Mouse (Mus musculus) embryo, embryonic 10.5 days (tissue): Measurements from ENCODE around the gene Ccdc170.

Experiments
- DNase-seq: peaks from one replicate; pipeline ENCODE4 v3.0.0-alpha.2; 2015; ENCODE audit warnings: low spot score

Gene Ccdc170

GRCm38 (mm10) chr10:4520394-4521102, 38.2 kb downstream of the Ccdc170 start:
- DNase-seq, result no peak

- no peak for DNase-seq
Observed at GRCm38 (mm10) chr10:4522116-4522515, 39.8 kb downstream of the Ccdc170 start.

GRCm38 (mm10) chr10:4523078-4523477, 40.8 kb downstream of the Ccdc170 start:
- DNase-seq, result no peak

- DNase-seq, result peak; percentile 74
Observed at GRCm38 (mm10) chr10:4528043-4528442, 45.7 kb downstream of the Ccdc170 start.

- no peak for DNase-seq
Observed at GRCm38 (mm10) chr10:4530638-4531235, 48.4 kb downstream of the Ccdc170 start.

- no peak for DNase-seq
Observed at GRCm38 (mm10) chr10:4531933-4532332, 49.6 kb downstream of the Ccdc170 start.

GRCm38 (mm10) chr10:4532731-4533130, 50.4 kb downstream of the Ccdc170 start:
- no peak for DNase-seq

GRCm38 (mm10) chr10:4533873-4534272, 51.6 kb downstream of the Ccdc170 start:
- DNase-seq, result no peak

- DNase-seq, result peak; percentile 20
Observed at GRCm38 (mm10) chr10:4545550-4545949, 63.2 kb downstream of the Ccdc170 start.

- peak; percentile 46 for DNase-seq
Observed at GRCm38 (mm10) chr10:4553442-4554119, 71.3 kb downstream of the Ccdc170 start.

- DNase-seq, result no peak
Observed at GRCm38 (mm10) chr10:4556842-4557377, 74.6 kb downstream of the Ccdc170 start.

- DNase-seq, result peak; percentile 10
Observed at GRCm38 (mm10) chr10:4559132-4559531, 76.8 kb downstream of the Ccdc170 start.

- no peak for DNase-seq
Observed at GRCm38 (mm10) chr10:4565148-4565547, 82.8 kb downstream of the Ccdc170 start.

GRCm38 (mm10) chr10:4570778-4571177, 88.5 kb downstream of the Ccdc170 start:
- DNase-seq, result no peak

GRCm38 (mm10) chr10:4571304-4571703, 89.0 kb downstream of the Ccdc170 start:
- DNase-seq, result no peak

- DNase-seq, result peak; percentile 28
Observed at GRCm38 (mm10) chr10:4581905-4582304, 99.6 kb downstream of the Ccdc170 start.

GRCm38 (mm10) chr10:4586691-4587090, 104.4 kb downstream of the Ccdc170 start:
- no peak for DNase-seq

GRCm38 (mm10) chr10:4589576-4589975, 107.3 kb downstream of the Ccdc170 start:
- no peak for DNase-seq

GRCm38 (mm10) chr10:4590956-4591355, 108.7 kb downstream of the Ccdc170 start:
- DNase-seq, result no peak

GRCm38 (mm10) chr10:4593828-4594227, 111.5 kb downstream of the Ccdc170 start:
- DNase-seq, result peak; percentile 26

GRCm38 (mm10) chr10:4597211-4597610, 114.9 kb downstream of the Ccdc170 start:
- no peak for DNase-seq

GRCm38 (mm10) chr10:4598244-4598842, 116.0 kb downstream of the Ccdc170 start:
- peak; percentile 78 for DNase-seq
